Mouse (Mus musculus) forebrain, embryonic 15.5 days (tissue): Measurements from ENCODE around the gene Nat9. TPM values are rescaled to one million over a fixed set of nuclear protein-coding genes. Genes with fewer than 3 reads are reported as not detected.

Experiments
- ATAC-seq: fragments of 200-750 bp; cut with Nextera tagmentation; replicated peaks from 2 replicates; pipeline ENCODE4 v1.8.0; 2017; ENCODE audit warnings: mild to moderate bottlenecking, moderate TSS enrichment, moderate library complexity
- H3K27ac ChIP-seq: fragments of 300-500 bp; sonication (generic); replicated peaks from 2 replicates; pipeline ENCODE4 v1.5.1; 2015; ENCODE audit warnings: mild to moderate bottlenecking, inconsistent platforms
- H3K27me3 ChIP-seq: fragments of 300-500 bp; sonication (generic); 2 replicates; pipeline ENCODE4 v1.6.1; 2015; ENCODE audit warnings: inconsistent platforms
- H3K36me3 ChIP-seq: fragments of 300-500 bp; sonication (generic); 2 replicates; pipeline ENCODE4 v1.6.1; 2015; ENCODE audit warnings: mild to moderate bottlenecking, inconsistent platforms
- H3K4me1 ChIP-seq: fragments of 300-500 bp; sonication (generic); 2 replicates; pipeline ENCODE4 v1.6.1; 2015; ENCODE audit warnings: inconsistent platforms
- H3K4me2 ChIP-seq: fragments of 300-500 bp; sonication (generic); replicated peaks from 2 replicates; pipeline ENCODE4 v1.6.1; 2015; ENCODE audit warnings: mild to moderate bottlenecking, inconsistent platforms
- H3K4me3 ChIP-seq: fragments of 300-500 bp; sonication (generic); 2 replicates; pipeline ENCODE4 v1.5.1; 2015; ENCODE audit warnings: mild to moderate bottlenecking, inconsistent platforms
- H3K9ac ChIP-seq: fragments of 300-500 bp; sonication (generic); replicated peaks from 2 replicates; pipeline ENCODE4 v1.6.1; 2015; ENCODE audit warnings: mild to moderate bottlenecking, inconsistent platforms
- H3K9me3 ChIP-seq: fragments of 300-500 bp; sonication (generic); 2 replicates; pipeline ENCODE4 v1.6.1; 2016; ENCODE audit warnings: inconsistent platforms
- WGBS: fragments of 180-500 bp; shearing (Covaris S2); methylation state at CpG from one replicate; pipeline ENCODE4 v1.1.7; 2015; ENCODE audit warnings: mixed read lengths; 5-methylcytosine and 5-hydroxymethylcytosine counted together
- polyA plus RNA-seq: library from polyadenylated mRNA; unstranded; fragments of >200 nt; fragmentation: Nextera tagmentation; extraction: Ambion mirVana; gene quantifications from 2 replicates; pipeline ENCODE4 v1.2.1, GENCODE M21; 2015

Gene Nat9
- polyA plus RNA-seq, 1 experiment from 2014 or later = 19.0 TPM

- Histone ChIP-seq H3K4me2 (no peak overlapping the region), H3K9me3 (no peaks in the 10 kb centered on the region), H3K9ac (no peak overlapping the region), H3K27ac (peak overlapping the region; percentile 58), H3K27me3 (no peaks in the 10 kb centered on the region), H3K4me3 (no peak overlapping the region), H3K36me3 (no peaks in the 10 kb centered on the region), H3K4me1 (peaks cover 78% of the 10 kb centered on the region)
- WGBS = 29% methylated on average over 6 of the region's 6 CpGs
- ATAC-seq = no peak
These were observed 37.6 kb upstream of the Nat9 start for GRCm38 (mm10) chr11:115225301-115225700.

- Histone ChIP-seq H3K27me3 (no peaks in the 10 kb centered on the region), H3K4me3 (no peak overlapping the region), H3K9me3 (no peaks in the 10 kb centered on the region), H3K4me2 (no peak overlapping the region), H3K27ac (peak overlapping the region; percentile 58), H3K4me1 (peaks cover 78% of the 10 kb centered on the region), H3K36me3 (no peaks in the 10 kb centered on the region), H3K9ac (no peak overlapping the region)
- ATAC-seq = no peak
- WGBS = 42% methylated on average over 8 of the region's 8 CpGs
These were observed 37.2 kb upstream of the Nat9 start for GRCm38 (mm10) chr11:115224889-115225288.

- H3K4me2 ChIP-seq = no peak overlapping the region
- ATAC-seq = no peak
- H3K27ac ChIP-seq = no peak overlapping the region
- no peaks in the 10 kb centered on the region for H3K9me3 ChIP-seq
- no peaks in the 10 kb centered on the region for H3K36me3 ChIP-seq
- no peaks in the 10 kb centered on the region for H3K27me3 ChIP-seq
- no peak overlapping the region for H3K4me3 ChIP-seq
- 81% methylated on average over 6 of the region's 6 CpGs for WGBS
- H3K4me1 ChIP-seq = peaks cover 72% of the 10 kb centered on the region
- no peak overlapping the region for H3K9ac ChIP-seq
These were observed 36.2 kb upstream of the Nat9 start for GRCm38 (mm10) chr11:115223877-115224276.

- H3K36me3 ChIP-seq = no peaks in the 10 kb centered on the region
- H3K27ac ChIP-seq = no peak overlapping the region
- no peak overlapping the region for H3K4me3 ChIP-seq
- H3K9me3 ChIP-seq = no peaks in the 10 kb centered on the region
- WGBS = 75% methylated on average over 11 of the region's 11 CpGs
- no peak overlapping the region for H3K9ac ChIP-seq
- H3K27me3 ChIP-seq = no peaks in the 10 kb centered on the region
- no peak overlapping the region for H3K4me2 ChIP-seq
- H3K4me1 ChIP-seq = peaks cover 70% of the 10 kb centered on the region
- no peak for ATAC-seq
These were observed 35.8 kb upstream of the Nat9 start for GRCm38 (mm10) chr11:115223451-115223850.

- Histone ChIP-seq H3K27me3 (no peaks in the 10 kb centered on the region), H3K36me3 (no peaks in the 10 kb centered on the region), H3K9ac (no peak overlapping the region), H3K9me3 (no peaks in the 10 kb centered on the region), H3K4me2 (no peak overlapping the region), H3K4me1 (peaks cover 66% of the 10 kb centered on the region), H3K4me3 (no peak overlapping the region), H3K27ac (no peak overlapping the region)
- 47% methylated on average over 5 of the region's 5 CpGs for WGBS
- ATAC-seq = no peak
These were observed 34.9 kb upstream of the Nat9 start for GRCm38 (mm10) chr11:115222570-115222969.

GRCm38 (mm10) chr11:115222077-115222476, 34.4 kb upstream of the Nat9 start:
- Histone ChIP-seq H3K4me1 (peaks cover 66% of the 10 kb centered on the region), H3K9me3 (no peaks in the 10 kb centered on the region), H3K27me3 (no peaks in the 10 kb centered on the region), H3K9ac (no peak overlapping the region), H3K36me3 (no peaks in the 10 kb centered on the region), H3K27ac (no peak overlapping the region), H3K4me3 (no peak overlapping the region), H3K4me2 (no peak overlapping the region)
- WGBS = 23% methylated on average over 12 of the region's 12 CpGs
- ATAC-seq = no peak

GRCm38 (mm10) chr11:115219685-115220084, 32.0 kb upstream of the Nat9 start:
- H3K36me3 ChIP-seq = no peaks in the 10 kb centered on the region
- H3K4me3 ChIP-seq = no peak overlapping the region
- no peak overlapping the region for H3K9ac ChIP-seq
- no peak overlapping the region for H3K27ac ChIP-seq
- 92% methylated on average over 10 of the region's 10 CpGs for whole genome bisulfite sequencing
- H3K9me3 ChIP-seq = no peaks in the 10 kb centered on the region
- peaks cover 43% of the 10 kb centered on the region for H3K4me1 ChIP-seq
- no peaks in the 10 kb centered on the region for H3K27me3 ChIP-seq
- no peak for ATAC-seq
- H3K4me2 ChIP-seq = no peak overlapping the region

- WGBS = 86% methylated on average over 9 of the region's 9 CpGs
- Histone ChIP-seq H3K27ac (no peak overlapping the region), H3K27me3 (no peaks in the 10 kb centered on the region), H3K36me3 (no peaks in the 10 kb centered on the region), H3K9ac (no peak overlapping the region), H3K4me1 (peaks cover 39% of the 10 kb centered on the region), H3K4me3 (no peak overlapping the region), H3K4me2 (no peak overlapping the region), H3K9me3 (no peaks in the 10 kb centered on the region)
- no peak for ATAC-seq
These were observed 31.6 kb upstream of the Nat9 start for GRCm38 (mm10) chr11:115219263-115219662.

- H3K9ac ChIP-seq = no peak overlapping the region
These were observed 30.1 kb upstream of the Nat9 start for GRCm38 (mm10) chr11:115217439-115218410.

GRCm38 (mm10) chr11:115215123-115215522, 27.5 kb upstream of the Nat9 start:
- ATAC-seq = no peak
- Histone ChIP-seq H3K27me3 (no peaks in the 10 kb centered on the region), H3K9ac (no peak overlapping the region), H3K9me3 (no peaks in the 10 kb centered on the region), H3K4me1 (peaks cover 11% of the 10 kb centered on the region), H3K4me3 (no peak overlapping the region), H3K4me2 (no peak overlapping the region), H3K36me3 (no peaks in the 10 kb centered on the region), H3K27ac (no peak overlapping the region)
- 32% methylated on average over 5 of the region's 5 CpGs for WGBS

More at GRCm38 (mm10) chr11:115217439-115218410, 30.1 kb upstream of the Nat9 start:
- peaks cover 26% of the 10 kb centered on the region for H3K4me1 ChIP-seq
- H3K9me3 ChIP-seq = no peaks in the 10 kb centered on the region
- ATAC-seq = no peak
- H3K4me3 ChIP-seq = no peak overlapping the region
- H3K36me3 ChIP-seq = no peaks in the 10 kb centered on the region
- no peaks in the 10 kb centered on the region for H3K27me3 ChIP-seq
- H3K4me2 ChIP-seq = no peak overlapping the region
- WGBS = 53% methylated on average over 18 of the region's 18 CpGs
- H3K27ac ChIP-seq = no peak overlapping the region

- 59% methylated on average over 13 of the region's 13 CpGs for WGBS
- Histone ChIP-seq H3K27me3 (no peaks in the 10 kb centered on the region), H3K4me2 (no peak overlapping the region), H3K36me3 (no peaks in the 10 kb centered on the region; the same call in 1 of the 2 replicates), H3K27ac (no peak overlapping the region), H3K4me1 (peaks cover 1% of the 10 kb centered on the region; the same call in 1 of the 2 replicates), H3K4me3 (no peak overlapping the region), H3K9me3 (no peaks in the 10 kb centered on the region), H3K9ac (no peak overlapping the region)
- ATAC-seq = no peak
These were observed 24.5 kb upstream of the Nat9 start for GRCm38 (mm10) chr11:115212116-115212515.

- no peak overlapping the region for H3K9ac ChIP-seq
- no peak overlapping the region for H3K4me2 ChIP-seq
- 77% methylated on average over 7 of the region's 7 CpGs for WGBS
These were observed 22.3 kb upstream of the Nat9 start for GRCm38 (mm10) chr11:115209958-115210357.

More at GRCm38 (mm10) chr11:115209958-115210357, 22.3 kb upstream of the Nat9 start:
- no peak for ATAC-seq
- no peaks in the 10 kb centered on the region for H3K9me3 ChIP-seq
- H3K4me1 ChIP-seq = no peaks in the 10 kb centered on the region
- no peak overlapping the region for H3K27ac ChIP-seq
- H3K27me3 ChIP-seq = no peaks in the 10 kb centered on the region
- H3K36me3 ChIP-seq = peaks cover 18% of the 10 kb centered on the region
- no peak overlapping the region for H3K4me3 ChIP-seq
